ENCODE assay signal across 22 mouse cellular contexts in the genomic region with DNA sequence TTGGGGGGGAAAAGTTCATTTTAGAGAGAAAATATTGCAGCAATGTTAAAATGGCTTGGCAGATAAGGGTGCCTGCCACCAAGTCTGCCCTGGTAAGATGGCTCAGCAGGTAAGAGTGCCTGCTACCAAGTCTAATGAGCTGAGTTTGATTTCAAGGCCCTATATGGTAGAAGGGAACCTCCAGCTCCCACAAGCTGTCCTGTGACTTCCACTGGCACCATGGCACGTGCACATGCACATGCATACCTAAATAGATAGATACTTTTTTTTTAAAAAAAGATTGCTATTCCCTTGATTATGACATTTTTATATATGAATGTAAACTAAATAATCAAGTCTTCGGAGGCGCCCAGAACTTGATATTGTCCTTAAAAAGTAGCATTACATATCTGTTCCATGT. TPM values are rescaled to one million over a fixed set of nuclear protein-coding genes. Genes with fewer than 3 reads are reported as not detected.
DNase-seq lines count a peak whose midpoint lies in the region; ATAC-seq and TF ChIP-seq lines count a peak whose summit lies in the region.
"Had no signal": no experiment of that assay in that cellular context is flagged by ENCODE, and none has a peak within 500 bp of the region (broad histone marks: within the 10 kb centered on the region; RNA-seq: fewer than 3 reads in every experiment).

No protein-coding gene starts in this region.

- ATAC-seq in midbrain, embryonic 11.5 days (ENCODE audit: low FRiP score): no peak
- ATAC-seq in midbrain, embryonic 15.5 days (replicated peaks): no peak
- ATAC-seq: activated CD4-positive, CD25-positive, alpha-beta regulatory T cell, adult 4 months; CD4-positive, CD25-positive, alpha-beta regulatory T cell, adult 4 months; Patski had no signal

- H3K36me3 ChIP-seq in midbrain, embryonic 11.5 days (ENCODE audit: control insufficient read depth, insufficient read depth, low read length): no peaks in the 10 kb centered on the region
- no peaks in the 10 kb centered on the region for H3K36me3 ChIP-seq in midbrain, embryonic 15.5 days (replicated peaks)
- H3K36me3 ChIP-seq in CH12.LX (replicated peaks in 1 of 2; ENCODE audit: control insufficient read depth in 1 of 2, insufficient read depth in 1 of 2, low read length in 1 of 2): no peaks in the 10 kb centered on the region
- H3K36me3 ChIP-seq: G1E had no signal

- no peak for TF ChIP-seq CTCF in CH12.LX (conservative IDR thresholded peaks at IDR 0.05 in 1 of 2, IDR thresholded peaks at IDR 0.05 in 1 of 2; ENCODE audit: low read depth in 2 of 2, low read length in 2 of 2)

- no peaks in the 10 kb centered on the region for H3K79me2 ChIP-seq in CH12.LX (replicated peaks; ENCODE audit: control insufficient read depth, extremely low read depth, insufficient read depth, poor library complexity, severe bottlenecking)

- no peak for TF ChIP-seq POLR2A in CH12.LX (IDR thresholded peaks at IDR 0.05; ENCODE audit: low read depth, low read length)

- H3K4me2 ChIP-seq in midbrain, embryonic 11.5 days: no peak overlapping the region
- H3K4me2 ChIP-seq in midbrain, embryonic 15.5 days: no peak overlapping the region
- H3K4me2 ChIP-seq in CH12.LX (ENCODE audit: insufficient read depth, low read depth, poor library complexity, severe bottlenecking): no peak overlapping the region

- dilution Hi-C loops in CH12.LX (cut with MboI; ENCODE audit: extremely low pct_ligation_motif_present, extremely low pct_unique_long_range_greater_than_20kb, low sequenced_read_pairs): no loop called here

- in situ Hi-C loops in CH12.LX (cut with MboI; ENCODE audit: low pct_ligation_motif_present, low pct_unique_long_range_greater_than_20kb, low sequenced_read_pairs): no loop called here

- intact Hi-C loops in heart, postnatal 25 days (cut with DNase I): no loop called here

- 93% methylated on average over 3 of the region's 3 CpGs for WGBS in midbrain, embryonic 11.5 days
- WGBS in midbrain, embryonic 15.5 days: 91% methylated on average over 3 of the region's 3 CpGs

- no peak overlapping the region for H3K9ac ChIP-seq in midbrain, embryonic 11.5 days (ENCODE audit: low read length)
- no peak overlapping the region for H3K9ac ChIP-seq in midbrain, embryonic 15.5 days
- H3K9ac ChIP-seq in CH12.LX (ENCODE audit: insufficient read depth, low read depth): no peak overlapping the region

- DNase-seq in heart, adult 11 months: peak; percentile 74
- DNase-seq in heart, postnatal 25 days (ENCODE audit: low spot score): no peak
- peak; percentile 17 for DNase-seq in midbrain, embryonic 11.5 days (ENCODE audit: low spot score, missing footprints)
- DNase-seq in CH12.LX (ENCODE audit: extremely low read depth): no peak
- DNase-seq in B cell, adult 2 months: no peak
- DNase-seq: adrenal gland, adult 2 months; adrenal gland, adult 8-10 months; adrenal gland, postnatal 10 days; adrenal gland, postnatal 14 days; adrenal gland, postnatal 25 days; adrenal gland, postnatal 36 days; cerebellum, adult 11 months; cerebellum, adult 11-12 months; cerebellum, adult 18-20 months; cerebellum, adult 2 months; cerebellum, adult 8-10 months had no signal

- no peak for TF ChIP-seq RAD21 in CH12.LX (IDR thresholded peaks at IDR 0.05; ENCODE audit: low read depth, low read length)

- H3K9me3 ChIP-seq in midbrain, embryonic 11.5 days (ENCODE audit: control insufficient read depth, low read length): no peaks in the 10 kb centered on the region
- H3K9me3 ChIP-seq in midbrain, embryonic 15.5 days: no peaks in the 10 kb centered on the region
- no peaks in the 10 kb centered on the region for H3K9me3 ChIP-seq in CH12.LX (replicated peaks; ENCODE audit: low read length)
- H3K9me3 ChIP-seq: G1E had no signal

- no peak overlapping the region for H3K27ac ChIP-seq in midbrain, embryonic 11.5 days (ENCODE audit: low read depth, low read length)
- no peak overlapping the region for H3K27ac ChIP-seq in midbrain, embryonic 15.5 days
- H3K27ac ChIP-seq in CH12.LX (ENCODE audit: insufficient read depth, low read depth): no peak overlapping the region

- H3K4me3 ChIP-seq in midbrain, embryonic 11.5 days (ENCODE audit: low read depth, low read length): no peak overlapping the region
- no peak overlapping the region for H3K4me3 ChIP-seq in midbrain, embryonic 15.5 days
- no peak overlapping the region for H3K4me3 ChIP-seq in CH12.LX (replicated peaks in 1 of 3; ENCODE audit: low read depth in 2 of 3, low read length in 2 of 3, poor library complexity in 1 of 3)

- no peaks in the 10 kb centered on the region for H3K4me1 ChIP-seq in midbrain, embryonic 11.5 days (ENCODE audit: control insufficient read depth, insufficient read depth, low read length)
- H3K4me1 ChIP-seq in midbrain, embryonic 15.5 days: no peaks in the 10 kb centered on the region
- H3K4me1 ChIP-seq in CH12.LX (ENCODE audit: control insufficient read depth in 1 of 2, insufficient read depth in 2 of 2): no peaks in the 10 kb centered on the region

- no peaks in the 10 kb centered on the region for H3K27me3 ChIP-seq in midbrain, embryonic 11.5 days (ENCODE audit: control insufficient read depth, insufficient read depth, low read length)
- H3K27me3 ChIP-seq in midbrain, embryonic 15.5 days (replicated peaks): no peaks in the 10 kb centered on the region
- no peaks in the 10 kb centered on the region for H3K27me3 ChIP-seq in CH12.LX (replicated peaks)
- H3K27me3 ChIP-seq: Patski had no signal

- no peak for TF ChIP-seq EP300 in CH12.LX (IDR thresholded peaks at IDR 0.05; ENCODE audit: low read length)

TF ChIP-seq in CH12.LX, 34 proteins besides CTCF, POLR2A, EP300 and RAD21:
- TF ChIP-seq PAX5 (IDR thresholded peaks at IDR 0.05; ENCODE audit: low read length): no peak
- peak; percentile 54 for TF ChIP-seq BHLHE40 (IDR thresholded peaks at IDR 0.05; ENCODE audit: low read depth, low read length)
- TF ChIP-seq USF2 (conservative IDR thresholded peaks at IDR 0.05; ENCODE audit: low read depth, low read length): no peak
- TF ChIP-seq ELF1 (IDR thresholded peaks at IDR 0.05; ENCODE audit: low read depth, low read length): no peak
- TF ChIP-seq SMC3 (IDR thresholded peaks at IDR 0.05; ENCODE audit: low read depth, low read length): no peak
- TF ChIP-seq MXI1 (IDR thresholded peaks at IDR 0.05; ENCODE audit: low read depth, low read length): no peak
- TF ChIP-seq CHD2 (IDR thresholded peaks at IDR 0.05; ENCODE audit: low read length): no peak

RNA-seq across cellular contexts. Expression of a gene that starts 30.3 kb away (rescaled TPM):
- 1 to 10 TPM; 2.7 to 4.6 TPM for total RNA-seq in heart, postnatal 25 days (2021)
- polyA plus RNA-seq in midbrain, embryonic 11.5 days (2014; fragmentation: Nextera tagmentation; extraction: Ambion mirVana): 7.6 and 7.9 TPM in 2 replicates
- 24.2 and 27.5 TPM in 2 replicates for polyA plus RNA-seq in midbrain, embryonic 15.5 days (2015; fragmentation: Nextera tagmentation; extraction: Ambion mirVana)
- total RNA-seq in CH12.LX (2012; rRNA removed) (0.50 and 1.0 TPM in 2 replicates), CH12.LX (2014; rRNA removed) (0.08 TPM in 1 of 2 replicates, not detected in the other)
- 0.20 and 0.23 TPM in 2 replicates for polyA plus RNA-seq in CH12.LX (2012; ENCODE audit: insufficient read length, low read depth)
- total RNA-seq: MEL had no signal
- polyA plus RNA-seq: G1E had no signal

Comparison
In these comparisons a context has a peak if more than half of its experiments do, and no peak if none do; other contexts are left out.
1. DNase-seq: peak in heart, adult 11 months (single experiment) and midbrain, embryonic 11.5 days (single experiment); none in heart, postnatal 25 days (single experiment), CH12.LX (single experiment) and B cell, adult 2 months (0 of 2).